Mouse (Mus musculus) NIH3T3 (cell line): ENCODE results near the gene A1cf.

Source experiments
- DNase-seq: peaks from one replicate; pipeline ENCODE4 v3.0.0-alpha.2; 2012; ENCODE audit warnings: low read depth

Gene A1cf

GRCm38 (mm10) chr19:31953799-31954198 lies 85.2 kb downstream of the A1cf start:
- DNase-seq = no peak

DNA sequence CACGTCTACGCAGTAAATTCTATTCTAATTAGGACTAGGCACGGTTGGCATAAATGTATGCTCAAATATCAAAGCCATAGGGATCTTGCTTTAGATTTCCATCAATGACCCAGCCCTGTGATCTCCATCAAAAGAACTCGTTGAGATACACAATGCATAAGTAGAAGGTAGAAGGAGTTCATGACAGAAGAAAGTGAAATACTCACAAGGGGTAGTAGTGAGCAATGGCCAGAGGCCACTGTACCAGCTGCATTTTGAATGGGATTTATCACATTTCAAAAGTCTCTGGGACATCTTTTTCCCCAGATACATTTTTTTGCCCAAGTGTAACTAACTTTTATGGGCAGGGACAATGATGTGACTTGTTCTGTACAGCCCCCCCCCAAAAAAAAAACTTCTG lies 85.7 kb downstream of the A1cf start:
- DNase-seq = no peak

DNA sequence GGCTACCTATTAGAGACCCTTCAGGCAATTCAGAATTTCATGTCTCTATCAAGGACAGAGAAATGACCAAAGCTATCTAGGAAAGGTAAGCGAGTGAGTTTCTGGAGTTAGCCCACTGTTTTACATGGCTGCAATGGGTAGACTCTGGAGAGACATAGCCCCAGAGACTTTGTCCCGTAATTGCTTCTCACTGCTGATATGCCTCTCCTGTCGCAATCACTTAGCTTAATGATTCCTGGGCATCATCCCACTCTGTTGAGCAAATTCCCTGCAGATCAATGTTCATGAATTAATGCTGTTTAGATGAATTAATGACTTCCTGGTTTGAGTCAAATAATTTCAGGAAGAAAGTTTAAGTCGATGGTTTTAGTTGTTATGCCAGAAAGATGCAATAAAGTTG lies 86.1 kb downstream of the A1cf start:
- no peak for DNase-seq

DNA sequence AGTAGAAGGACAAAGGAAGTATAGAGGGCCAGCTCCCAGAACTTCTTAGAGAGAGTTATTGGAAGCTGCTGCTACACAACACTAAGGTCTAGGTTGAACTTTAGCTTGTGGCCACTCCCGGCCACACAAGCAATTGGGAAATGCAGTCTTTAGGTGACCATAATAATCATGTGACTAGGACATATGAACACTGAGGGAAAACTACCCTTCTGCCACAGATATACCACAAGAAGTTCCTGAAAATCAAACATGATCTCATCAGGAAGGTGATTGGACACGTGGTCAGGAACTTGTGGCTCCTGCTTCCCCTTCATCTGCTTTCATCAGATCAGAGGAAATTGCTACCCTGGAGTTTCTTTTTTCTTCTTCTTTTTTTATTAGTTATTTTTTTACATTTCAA lies 87.8 kb downstream of the A1cf start:
- no peak for DNase-seq

DNA sequence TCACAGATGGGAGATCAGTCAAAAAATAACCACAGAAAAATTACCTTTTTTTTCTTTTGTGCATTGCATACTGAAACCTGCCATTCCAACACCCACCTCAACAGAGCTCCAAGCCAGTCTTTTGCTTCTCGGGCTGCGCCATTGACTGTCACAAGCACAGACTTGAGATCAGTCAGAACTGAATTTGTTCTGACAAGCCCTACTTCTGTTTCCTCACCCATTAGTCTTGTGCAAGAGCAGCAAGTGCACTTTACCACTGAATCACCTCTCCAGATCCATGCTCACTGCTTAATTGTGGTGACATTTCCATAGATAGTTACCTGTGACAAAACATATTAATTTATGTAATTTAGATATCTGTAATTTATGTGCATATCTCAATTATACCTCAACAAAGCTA lies 91.9 kb downstream of the A1cf start:
- no peak for DNase-seq

DNA sequence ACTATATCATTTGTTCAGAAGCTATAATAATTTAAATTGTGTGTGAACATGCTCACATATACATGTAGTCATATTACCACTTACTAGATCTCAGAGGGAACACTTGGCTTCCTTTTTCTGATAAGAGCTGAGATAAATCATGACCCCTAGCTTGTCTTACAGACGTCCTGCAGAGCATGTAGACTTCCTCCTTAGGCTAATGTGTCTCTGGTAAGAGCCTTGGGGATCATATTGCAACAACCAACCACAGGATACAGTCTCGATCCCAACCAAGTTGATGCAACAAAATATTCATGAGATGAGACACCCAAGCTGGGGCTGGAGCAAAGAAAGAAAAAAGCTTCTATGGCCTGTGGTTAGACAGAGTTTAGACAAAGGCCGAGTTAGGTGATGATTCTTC lies 94.6 kb downstream of the A1cf start:
- peak; percentile 6 for DNase-seq

GRCm38 (mm10) chr19:31967933-31968532 lies 99.5 kb downstream of the A1cf start:
- peak; percentile 62 for DNase-seq

DNA sequence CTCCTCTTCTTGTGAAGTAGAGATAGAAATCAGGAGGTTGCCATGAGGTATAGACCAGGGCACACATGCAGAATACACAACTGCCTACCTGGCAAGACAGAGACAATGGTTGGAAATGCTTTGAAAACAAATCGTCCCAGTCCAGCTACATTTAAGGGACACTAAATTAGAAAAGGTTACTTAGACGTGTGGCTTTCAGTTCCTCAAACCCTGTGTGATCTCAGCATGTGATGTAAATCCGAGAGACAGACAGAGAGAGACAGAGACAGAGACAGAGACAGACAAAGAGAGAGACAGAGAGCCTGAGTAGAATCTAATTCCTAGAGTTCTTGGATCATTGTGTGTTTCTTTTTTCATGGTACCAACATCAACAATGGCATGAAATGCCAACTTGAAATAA lies 102.8 kb downstream of the A1cf start:
- DNase-seq = no peak

GRCm38 (mm10) chr19:31971998-31972397 lies 103.4 kb downstream of the A1cf start:
- DNase-seq = peak; percentile 96

GRCm38 (mm10) chr19:31975882-31976281 lies 107.3 kb downstream of the A1cf start:
- DNase-seq = peak; percentile 16

GRCm38 (mm10) chr19:31991057-31991456 lies 122.5 kb downstream of the A1cf start:
- DNase-seq = no peak

DNA sequence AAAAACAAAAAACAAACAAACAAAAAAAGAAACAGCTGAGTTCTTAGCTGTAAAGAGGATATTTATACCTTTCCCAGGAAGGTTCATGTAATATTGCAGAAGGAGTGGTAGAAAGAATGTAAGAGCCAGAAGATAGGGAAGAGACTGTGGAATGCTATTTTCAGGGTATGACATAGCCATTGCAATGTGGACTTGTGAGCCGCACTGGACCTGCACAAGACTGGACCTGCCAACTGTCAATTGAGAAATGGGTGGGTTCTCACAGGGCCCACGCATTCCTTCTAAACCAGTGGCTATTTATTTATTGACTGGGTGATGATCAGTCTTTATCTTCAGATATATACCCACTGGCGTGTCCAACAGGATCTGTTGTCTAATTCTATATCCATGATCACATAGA lies 128.4 kb downstream of the A1cf start:
- DNase-seq = no peak
